Mouse (Mus musculus) frontal cortex, adult (tissue): ENCODE results near the gene Cadm4.

ENCODE experiments used
- ATAC-seq: cut with Nextera tagmentation; 2 replicates; pipeline ENCODE4 v1.9.2; 2017; ENCODE audit warnings: mild to moderate bottlenecking, moderate library complexity, mixed read lengths; ENCODE audit not compliant: low TSS enrichment

Cadm4 gene

GRCm38 (mm10) chr7:24531211-24531971 lies 49.6 kb downstream of the Cadm4 start:
- peak; percentile 58 for ATAC-seq

DNA sequence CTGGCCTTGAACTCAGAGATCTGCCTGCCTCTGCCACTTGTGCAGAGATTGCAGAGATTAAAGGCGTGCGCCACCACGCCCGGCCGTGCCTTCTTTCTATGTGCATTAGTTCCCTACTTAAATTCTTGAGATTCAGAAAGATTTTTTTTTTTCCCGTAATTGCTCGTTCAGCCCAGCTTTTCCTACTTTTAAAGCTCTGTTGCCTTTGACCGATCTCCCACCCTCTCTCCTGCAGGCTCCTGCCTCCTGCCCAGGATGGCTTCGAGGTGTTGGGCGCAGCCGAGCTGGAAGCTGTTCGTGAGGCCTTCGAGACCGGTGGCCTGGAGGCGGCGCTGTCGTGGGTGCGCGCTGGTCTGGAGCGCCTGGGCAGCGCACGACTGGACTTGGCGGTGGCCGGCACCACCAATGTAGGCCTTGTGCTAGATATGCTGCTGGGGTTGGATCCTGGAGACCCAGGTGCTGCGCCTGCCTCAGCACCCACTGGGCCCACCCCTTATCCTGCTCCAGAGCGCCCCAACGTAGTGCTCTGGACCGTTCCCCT lies 51.3 kb downstream of the Cadm4 start:
- no peak for ATAC-seq

DNA sequence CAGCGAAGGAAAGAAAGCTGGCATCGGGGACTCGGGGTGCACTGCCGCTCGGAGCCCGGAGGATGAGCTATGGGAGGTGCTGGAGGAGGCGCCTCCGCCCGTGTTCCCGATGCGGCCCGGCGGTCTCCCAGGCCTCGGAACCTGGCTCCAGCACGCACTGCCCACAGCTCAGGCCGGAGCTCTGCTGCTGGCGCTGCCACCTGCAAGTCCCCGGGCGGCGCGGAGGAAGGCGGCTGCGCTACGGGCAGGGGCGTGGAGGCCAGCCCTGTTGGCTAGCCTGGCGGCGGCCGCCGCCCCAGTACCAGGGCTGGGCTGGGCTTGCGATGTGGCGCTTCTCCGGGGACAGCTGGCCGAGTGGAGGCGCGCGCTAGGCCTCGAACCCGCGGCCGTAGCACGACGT lies 52.0 kb downstream of the Cadm4 start:
- no peak for ATAC-seq

GRCm38 (mm10) chr7:24534301-24534700 lies 52.5 kb downstream of the Cadm4 start:
- ATAC-seq: no peak

GRCm38 (mm10) chr7:24537081-24537480 lies 55.3 kb downstream of the Cadm4 start:
- ATAC-seq: no peak

- no peak for ATAC-seq
These were observed 55.8 kb downstream of the Cadm4 start for GRCm38 (mm10) chr7:24537591-24537990.

DNA sequence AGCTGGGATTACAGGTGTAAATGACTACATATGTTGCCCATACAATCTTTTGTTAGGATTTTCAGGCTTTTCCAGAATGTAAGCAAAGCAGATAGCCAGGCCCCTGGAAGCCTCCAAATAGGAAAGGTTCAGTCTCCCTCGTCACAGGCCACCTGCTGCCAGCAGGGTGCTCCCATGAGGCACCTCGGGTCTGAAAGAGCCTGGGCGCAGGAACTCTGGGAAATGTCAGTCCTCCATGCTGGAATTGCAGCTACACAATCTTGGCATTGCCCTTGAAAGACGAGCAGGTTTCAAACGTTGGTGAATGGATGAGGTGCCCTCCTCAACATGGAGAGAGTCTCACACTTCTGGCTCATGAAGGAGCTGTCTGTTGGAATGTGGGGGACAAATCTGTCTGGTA lies 56.3 kb downstream of the Cadm4 start:
- no peak for ATAC-seq

- no peak for ATAC-seq
These were observed 56.9 kb downstream of the Cadm4 start for GRCm38 (mm10) chr7:24538701-24539100.

DNA sequence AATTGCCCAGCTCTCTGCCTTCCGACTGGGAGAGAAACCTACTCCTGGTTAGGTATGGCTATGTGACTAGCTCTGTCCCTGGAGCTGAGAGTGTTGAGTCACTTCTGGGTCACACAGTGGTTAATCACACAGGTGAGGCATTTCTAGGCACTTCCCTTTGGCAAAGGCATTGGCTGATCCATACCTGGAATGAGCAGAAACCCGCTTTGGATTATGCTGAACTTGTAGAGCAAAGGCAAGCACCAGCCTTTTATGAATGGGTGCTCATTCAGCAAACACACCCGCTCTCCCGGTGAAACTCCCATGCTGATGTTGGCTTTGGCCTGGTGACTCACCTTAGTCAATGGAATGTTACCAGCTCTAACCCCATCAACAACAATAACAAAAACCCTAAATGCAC lies 57.9 kb downstream of the Cadm4 start:
- no peak for ATAC-seq

DNA sequence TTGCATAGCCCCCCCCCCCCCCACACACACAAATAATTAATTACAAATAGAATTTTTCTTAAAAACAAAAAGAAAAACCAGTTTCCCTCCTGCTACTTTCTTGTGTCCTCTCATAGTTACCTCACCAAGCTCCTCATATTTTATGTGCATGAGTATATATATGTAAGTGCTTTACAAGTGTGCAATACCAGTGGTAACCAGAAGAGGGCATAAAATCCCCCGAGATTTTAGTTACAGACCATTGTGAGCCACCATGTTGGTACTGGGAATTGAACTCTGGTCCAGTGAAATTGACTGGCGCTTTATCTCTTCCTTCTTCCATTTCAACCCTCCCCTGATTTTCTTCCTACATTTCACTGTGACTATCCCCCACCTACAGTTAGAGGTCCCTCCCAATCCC lies 62.7 kb downstream of the Cadm4 start:
- ATAC-seq: no peak

- ATAC-seq: no peak
These were observed 64.3 kb downstream of the Cadm4 start, which contains the start of the genes Pinlyp and Xrcc1 for GRCm38 (mm10) chr7:24546068-24546614. TSS of gene Pinlyp (minus strand) at chr7:24546118. TSS of gene Xrcc1 (plus strand) at chr7:24546289.

DNA sequence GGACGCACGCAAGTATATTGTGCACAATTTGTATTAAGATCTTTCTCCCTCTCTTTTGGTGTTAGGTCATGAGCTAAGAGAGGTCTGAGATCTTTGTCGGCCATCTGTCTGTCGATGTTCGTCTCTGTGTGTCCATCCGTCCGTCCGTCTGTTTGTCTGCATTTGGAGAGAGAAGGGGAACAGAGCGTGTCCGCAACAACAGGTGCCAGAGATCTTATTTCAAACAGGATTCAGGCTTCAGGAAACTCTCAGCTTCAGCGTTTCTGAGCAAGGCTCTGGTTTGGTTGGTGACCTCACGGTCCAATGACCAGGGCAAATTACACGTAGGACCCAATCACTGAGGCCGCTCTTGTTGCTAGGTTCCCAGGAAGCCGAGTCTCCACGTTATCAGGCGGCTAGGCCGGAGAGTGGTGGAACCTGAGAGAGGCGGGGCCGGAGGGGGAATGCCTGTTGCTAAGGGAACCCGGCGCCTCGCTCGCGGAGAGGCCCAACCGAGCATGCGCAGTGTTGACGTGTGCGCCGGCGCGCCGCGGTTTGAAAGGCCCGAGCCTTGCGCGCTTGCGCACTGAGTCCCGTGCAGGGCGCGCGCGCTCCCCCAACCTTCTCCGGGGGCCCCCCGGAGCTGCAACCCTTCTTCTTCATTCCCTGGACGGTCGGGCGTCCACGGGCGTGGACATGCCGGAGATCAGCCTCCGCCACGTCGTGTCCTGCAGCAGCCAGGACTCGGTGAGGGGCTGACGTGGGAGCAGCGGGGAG lies 65.0 kb downstream of the Cadm4 start:
- ATAC-seq: peak; percentile 99

- no peak for ATAC-seq
These were observed 65.8 kb downstream of the Cadm4 start for GRCm38 (mm10) chr7:24547534-24548036.

DNA sequence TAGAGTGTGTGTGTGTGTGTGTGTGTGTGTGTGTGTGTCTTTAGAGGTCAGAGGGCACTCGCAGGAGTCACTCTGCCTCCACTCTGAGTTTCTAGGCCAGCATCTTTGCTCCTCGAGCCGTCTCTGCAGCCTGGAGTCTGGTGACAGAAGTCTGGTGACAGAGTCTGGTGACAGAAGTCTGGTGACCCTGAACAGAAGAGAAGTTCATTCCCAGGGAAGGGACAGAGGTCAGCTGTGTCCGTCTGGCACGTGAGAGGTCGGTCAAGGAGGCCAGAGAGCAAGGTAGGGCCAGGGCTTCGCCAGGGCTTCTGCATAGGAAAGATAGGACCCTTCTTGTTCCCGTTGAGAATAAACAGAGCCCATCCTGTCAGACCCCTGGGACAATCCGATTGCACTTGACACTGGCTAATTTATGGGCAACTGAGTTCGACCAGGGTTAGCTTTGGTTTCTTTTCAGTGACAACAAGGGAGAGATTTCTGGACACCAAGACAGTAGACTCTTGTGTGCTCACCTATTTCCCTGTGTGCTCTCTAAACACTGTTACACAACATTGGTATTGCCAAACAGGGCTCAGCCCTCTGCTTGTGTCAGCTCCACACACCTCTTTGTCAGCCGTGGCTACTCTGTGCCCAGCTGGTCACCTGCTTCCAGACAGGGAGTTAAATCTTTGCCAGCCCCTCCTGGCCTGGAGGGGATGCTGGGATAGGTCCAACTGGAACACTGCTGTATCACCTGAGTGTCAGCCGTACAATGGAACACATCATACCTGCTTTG lies 70.3 kb downstream of the Cadm4 start:
- no peak for ATAC-seq
